Mouse (Mus musculus): Measurements from ENCODE around the gene Syne3. TPM values are rescaled to one million over a fixed set of nuclear protein-coding genes. Genes with fewer than 3 reads are reported as not detected.
A peak's percentile ranks its signal among the peaks of the same experiment; 100 is the strongest.

Syne3 gene
- polyA plus RNA-seq, 1 experiment = 11.6 TPM

GRCm38 (mm10) chr12:105003158-105003557 lies 6.5 kb downstream of the Syne3 start:
- H3K79me2 ChIP-seq (ENCODE audit: control insufficient read depth, insufficient read depth) = peaks cover 76% of the 10 kb centered on the region
- TF ChIP-seq TCF3 (IDR thresholded peaks at IDR 0.05; ENCODE audit: insufficient read length, low read depth) (peak; percentile 20), MAX (IDR thresholded peaks at IDR 0.05; ENCODE audit: low read depth) (no peak), CEBPB (IDR thresholded peaks at IDR 0.05; ENCODE audit: insufficient read depth, poor library complexity, severe bottlenecking) (no peak), TCF12 (IDR thresholded peaks at IDR 0.05; ENCODE audit: insufficient read depth, poor library complexity, severe bottlenecking) (peak; percentile 69), MYOG (IDR thresholded peaks at IDR 0.05; ENCODE audit: control insufficient read depth in 1 of 3, insufficient read depth in 1 of 3, insufficient read length in 2 of 3, low read depth in 2 of 3) (peak; percentile 37 to 91 (median 81)), REST (IDR thresholded peaks at IDR 0.05; ENCODE audit: insufficient read depth, insufficient read length) (no peak), SRF (IDR thresholded peaks at IDR 0.05; ENCODE audit: control insufficient read depth, insufficient read length, low read depth) (no peak), E2F4 (IDR thresholded peaks at IDR 0.05; ENCODE audit: insufficient read depth) (no peak), USF1 (IDR thresholded peaks at IDR 0.05; ENCODE audit: low read depth) (no peak), POLR2AphosphoS2 (IDR thresholded peaks at IDR 0.05; ENCODE audit: insufficient read length, low read depth) (no peak), MYOD1 (IDR thresholded peaks at IDR 0.05; ENCODE audit: control insufficient read depth in 1 of 3, insufficient read length in 2 of 3, low read depth in 2 of 3) (peak; percentile 74 to 83 (median 74)), POLR2A (IDR thresholded peaks at IDR 0.05; ENCODE audit: insufficient read length, low read depth) (no peak)
- H3K36me3 ChIP-seq (ENCODE audit: control insufficient read depth, insufficient read depth) = no peaks in the 10 kb centered on the region
- no peaks in the 10 kb centered on the region for H3K27me3 ChIP-seq (ENCODE audit: control insufficient read depth, insufficient read depth, insufficient read length)
- no peak overlapping the region for H3ac ChIP-seq (ENCODE audit: control insufficient read depth, insufficient read length)
- peak overlapping the region; percentile 87 for H3K4me2 ChIP-seq (ENCODE audit: low read depth)
- peak overlapping the region; percentile 0 for H3K4me3 ChIP-seq

- no peaks in the 10 kb centered on the region for H3K27me3 ChIP-seq (ENCODE audit: control insufficient read depth, insufficient read depth, insufficient read length)
- H3K4me2 ChIP-seq (ENCODE audit: low read depth) = peak overlapping the region; percentile 87
- TF ChIP-seq TCF12 (IDR thresholded peaks at IDR 0.05; ENCODE audit: insufficient read depth, poor library complexity, severe bottlenecking) (no peak), CEBPB (IDR thresholded peaks at IDR 0.05; ENCODE audit: insufficient read depth, poor library complexity, severe bottlenecking) (peak; percentile 52; the same call in 1 of the 2 replicates), MYOD1 (IDR thresholded peaks at IDR 0.05; ENCODE audit: control insufficient read depth in 1 of 3, insufficient read length in 2 of 3, low read depth in 2 of 3) (peak in 2 of 3 experiments; percentile 56 to 71), POLR2AphosphoS2 (IDR thresholded peaks at IDR 0.05; ENCODE audit: insufficient read length, low read depth) (no peak), MAX (IDR thresholded peaks at IDR 0.05; ENCODE audit: low read depth) (no peak), POLR2A (IDR thresholded peaks at IDR 0.05; ENCODE audit: insufficient read length, low read depth) (no peak), SRF (IDR thresholded peaks at IDR 0.05; ENCODE audit: control insufficient read depth, insufficient read length, low read depth) (no peak), REST (IDR thresholded peaks at IDR 0.05; ENCODE audit: insufficient read depth, insufficient read length) (no peak), TCF3 (IDR thresholded peaks at IDR 0.05; ENCODE audit: insufficient read length, low read depth) (no peak), MYOG (IDR thresholded peaks at IDR 0.05; ENCODE audit: control insufficient read depth in 1 of 3, insufficient read depth in 1 of 3, insufficient read length in 2 of 3, low read depth in 2 of 3) (peak in 2 of 3 experiments; percentile 42 to 70), E2F4 (IDR thresholded peaks at IDR 0.05; ENCODE audit: insufficient read depth) (no peak), USF1 (IDR thresholded peaks at IDR 0.05; ENCODE audit: low read depth) (no peak)
- H3K4me3 ChIP-seq = no peak overlapping the region
- peaks cover 76% of the 10 kb centered on the region for H3K79me2 ChIP-seq (ENCODE audit: control insufficient read depth, insufficient read depth)
- no peaks in the 10 kb centered on the region for H3K36me3 ChIP-seq (ENCODE audit: control insufficient read depth, insufficient read depth)
- H3ac ChIP-seq (ENCODE audit: control insufficient read depth, insufficient read length) = no peak overlapping the region
Observed at GRCm38 (mm10) chr12:105002340-105003132, 7.1 kb downstream of the Syne3 start.

DNA sequence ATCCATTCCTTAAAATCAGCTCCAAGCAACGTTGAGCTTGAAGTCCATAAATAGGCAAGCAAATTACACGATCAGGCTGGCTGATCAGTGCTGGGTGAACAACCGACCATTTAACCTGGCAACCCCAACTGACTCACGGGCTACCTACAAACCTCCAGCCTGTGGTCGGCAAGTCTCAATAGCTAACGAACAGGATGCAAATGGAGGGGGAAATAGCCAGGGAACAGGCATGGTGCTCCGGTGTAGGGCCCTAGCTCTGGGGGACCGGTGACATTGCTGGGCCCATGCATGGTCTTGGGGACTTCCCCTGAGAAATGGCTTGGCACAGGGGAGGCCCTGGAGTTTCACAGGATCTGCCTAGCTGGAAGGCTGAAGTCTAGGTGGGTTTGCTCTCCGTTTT lies 8.3 kb downstream of the Syne3 start:
- Histone ChIP-seq H3ac (ENCODE audit: control insufficient read depth, insufficient read length) (no peak overlapping the region), H3K36me3 (ENCODE audit: control insufficient read depth, insufficient read depth) (no peaks in the 10 kb centered on the region), H3K4me2 (ENCODE audit: low read depth) (peak overlapping the region; percentile 87), H3K79me2 (ENCODE audit: control insufficient read depth, insufficient read depth) (peaks cover 76% of the 10 kb centered on the region), H3K27me3 (ENCODE audit: control insufficient read depth, insufficient read depth, insufficient read length) (no peaks in the 10 kb centered on the region), H3K4me3 (no peak overlapping the region)
- TF ChIP-seq TCF12 (IDR thresholded peaks at IDR 0.05; ENCODE audit: insufficient read depth, poor library complexity, severe bottlenecking) (no peak), POLR2A (IDR thresholded peaks at IDR 0.05; ENCODE audit: insufficient read length, low read depth) (no peak), SRF (IDR thresholded peaks at IDR 0.05; ENCODE audit: control insufficient read depth, insufficient read length, low read depth) (no peak), USF1 (IDR thresholded peaks at IDR 0.05; ENCODE audit: low read depth) (no peak), MAX (IDR thresholded peaks at IDR 0.05; ENCODE audit: low read depth) (no peak), POLR2AphosphoS2 (IDR thresholded peaks at IDR 0.05; ENCODE audit: insufficient read length, low read depth) (no peak), TCF3 (IDR thresholded peaks at IDR 0.05; ENCODE audit: insufficient read length, low read depth) (no peak), REST (IDR thresholded peaks at IDR 0.05; ENCODE audit: insufficient read depth, insufficient read length) (no peak), CEBPB (IDR thresholded peaks at IDR 0.05; ENCODE audit: insufficient read depth, poor library complexity, severe bottlenecking) (no peak), E2F4 (IDR thresholded peaks at IDR 0.05; ENCODE audit: insufficient read depth) (no peak), MYOD1 (IDR thresholded peaks at IDR 0.05; ENCODE audit: control insufficient read depth in 1 of 3, insufficient read length in 2 of 3, low read depth in 2 of 3) (no peak), MYOG (IDR thresholded peaks at IDR 0.05; ENCODE audit: control insufficient read depth in 1 of 3, insufficient read depth in 1 of 3, insufficient read length in 2 of 3, low read depth in 2 of 3) (no peak)

DNA sequence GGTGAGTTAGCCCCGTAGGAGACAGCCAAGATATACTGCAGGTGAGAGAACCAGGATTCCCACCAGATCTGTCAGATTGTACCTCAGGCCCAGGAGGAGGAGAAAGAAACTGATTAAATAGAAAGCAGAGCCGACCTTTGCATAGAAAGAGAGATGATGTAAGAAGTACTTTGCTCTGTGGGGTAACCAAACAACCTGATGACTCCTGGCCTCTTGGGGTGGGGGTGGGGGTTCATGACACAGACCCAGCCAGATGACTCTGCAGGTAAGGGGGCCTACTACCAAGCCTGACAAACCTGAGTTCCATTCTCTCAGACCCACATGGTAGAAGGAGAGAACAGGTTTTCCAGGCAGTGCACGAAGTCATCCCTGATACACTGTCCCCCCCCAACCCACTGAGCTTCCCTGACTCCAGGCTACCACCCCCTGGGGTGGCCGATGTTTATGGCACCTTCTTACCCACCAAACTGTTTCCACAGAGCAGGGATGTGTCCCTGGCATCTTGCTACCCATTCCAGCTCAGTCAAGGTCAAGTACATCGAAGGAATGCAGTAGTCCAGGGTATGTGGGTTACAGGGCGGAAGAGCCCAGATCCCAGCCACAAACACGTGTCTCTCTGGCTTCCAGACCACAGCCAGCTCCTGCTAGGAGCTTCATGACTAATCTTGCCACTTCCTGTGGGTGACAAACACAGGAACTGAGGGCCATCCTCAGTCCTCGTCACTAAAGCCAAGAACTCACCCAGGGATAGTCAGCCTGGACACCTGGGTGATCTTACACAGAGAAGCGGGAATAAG lies 8.9 kb downstream of the Syne3 start:
- H3K4me3 ChIP-seq = no peak overlapping the region
- no peak overlapping the region for H3ac ChIP-seq (ENCODE audit: control insufficient read depth, insufficient read length)
- H3K27me3 ChIP-seq (ENCODE audit: control insufficient read depth, insufficient read depth, insufficient read length) = no peaks in the 10 kb centered on the region
- no peaks in the 10 kb centered on the region for H3K36me3 ChIP-seq (ENCODE audit: control insufficient read depth, insufficient read depth)
- peak; percentile 58 for TF ChIP-seq USF1 (IDR thresholded peaks at IDR 0.05; ENCODE audit: low read depth)
- no peak for TF ChIP-seq E2F4 (IDR thresholded peaks at IDR 0.05; ENCODE audit: insufficient read depth)
- no peak for TF ChIP-seq POLR2AphosphoS2 (IDR thresholded peaks at IDR 0.05; ENCODE audit: insufficient read length, low read depth)
- peak in 2 of 3 experiments; percentile 26 to 92 for TF ChIP-seq MYOG (IDR thresholded peaks at IDR 0.05; ENCODE audit: control insufficient read depth in 1 of 3, insufficient read depth in 1 of 3, insufficient read length in 2 of 3, low read depth in 2 of 3)
- TF ChIP-seq REST (IDR thresholded peaks at IDR 0.05; ENCODE audit: insufficient read depth, insufficient read length) = no peak
- peak in 2 of 3 experiments; percentile 32 to 74 for TF ChIP-seq MYOD1 (IDR thresholded peaks at IDR 0.05; ENCODE audit: control insufficient read depth in 1 of 3, insufficient read length in 2 of 3, low read depth in 2 of 3)
- peak; percentile 50 for TF ChIP-seq TCF3 (IDR thresholded peaks at IDR 0.05; ENCODE audit: insufficient read length, low read depth)
- TF ChIP-seq SRF (IDR thresholded peaks at IDR 0.05; ENCODE audit: control insufficient read depth, insufficient read length, low read depth) = no peak
- peak; percentile 40 for TF ChIP-seq MAX (IDR thresholded peaks at IDR 0.05; ENCODE audit: low read depth)
- no peak for TF ChIP-seq CEBPB (IDR thresholded peaks at IDR 0.05; ENCODE audit: insufficient read depth, poor library complexity, severe bottlenecking)
- TF ChIP-seq POLR2A (IDR thresholded peaks at IDR 0.05; ENCODE audit: insufficient read length, low read depth) = no peak
- peak; percentile 78 for TF ChIP-seq TCF12 (IDR thresholded peaks at IDR 0.05; ENCODE audit: insufficient read depth, poor library complexity, severe bottlenecking)
- peaks cover 78% of the 10 kb centered on the region for H3K79me2 ChIP-seq (ENCODE audit: control insufficient read depth, insufficient read depth)
- H3K4me2 ChIP-seq (ENCODE audit: low read depth) = peak overlapping the region; percentile 87
